In the genomic region with DNA sequence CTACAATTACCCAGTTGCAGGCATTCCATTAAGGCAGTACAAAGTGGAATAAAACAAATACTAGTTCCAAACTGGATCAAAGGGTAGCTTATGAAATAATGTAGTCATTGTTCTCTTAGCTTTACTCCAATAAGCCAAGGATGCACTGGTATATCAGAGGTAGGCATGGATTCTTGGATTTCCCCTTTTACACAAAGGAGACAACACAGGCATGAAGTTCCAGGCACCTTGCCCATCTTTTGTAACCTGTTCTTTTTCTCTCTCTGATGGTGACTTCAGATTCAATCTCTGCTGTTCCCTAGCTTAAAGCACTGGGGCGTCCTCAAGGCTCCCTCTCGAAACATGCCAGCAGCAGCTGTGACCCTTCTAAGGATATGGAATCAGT, we compare ENCODE assay signal across 19 mouse cellular contexts.
DNase-seq lines count a peak whose midpoint lies in the region; ATAC-seq and TF ChIP-seq lines count a peak whose summit lies in the region.
"Had no signal": no experiment of that assay in that cellular context is flagged by ENCODE, and none has a peak within 500 bp of the region (broad histone marks: within the 10 kb centered on the region; RNA-seq: fewer than 3 reads in every experiment).

No protein-coding gene starts in this region.

- H3K9me3 ChIP-seq in heart, embryonic 15.5 days (replicated peaks): no peaks in the 10 kb centered on the region
- H3K9me3 ChIP-seq: embryonic facial prominence, embryonic 10.5 days; forebrain, embryonic 15.5 days; hindbrain, embryonic 12.5 days had no signal

- H3K27me3 ChIP-seq in heart, embryonic 15.5 days: no peaks in the 10 kb centered on the region
- H3K27me3 ChIP-seq in small intestine, adult 2 months (ENCODE audit: control insufficient read depth, insufficient read depth, low read length): no peaks in the 10 kb centered on the region
- H3K27me3 ChIP-seq: forebrain, embryonic 15.5 days; hindbrain, embryonic 12.5 days had no signal

- intact Hi-C loops in heart, postnatal 25 days (cut with DNase I): no loop called here

- no peak overlapping the region for H3K4me2 ChIP-seq in heart, embryonic 15.5 days
- H3K4me2 ChIP-seq: forebrain, embryonic 15.5 days; hindbrain, embryonic 12.5 days had no signal

- H3K27ac ChIP-seq in heart, embryonic 15.5 days: peak overlapping the region; percentile 1; the same call in 1 of the 2 replicates
- H3K27ac ChIP-seq in embryonic fibroblast, embryonic 13.5 days (ENCODE audit: insufficient read depth, low read length): peak overlapping the region; percentile 28; the same call in 1 of the 2 replicates
- peak overlapping the region; percentile 31; the same call in 1 of the 2 replicates for H3K27ac ChIP-seq in small intestine, adult 2 months (ENCODE audit: insufficient read depth, low read depth, low read length)
- H3K27ac ChIP-seq: forebrain, embryonic 15.5 days; hindbrain, embryonic 12.5 days had no signal

- TF ChIP-seq CTCF in embryonic fibroblast, embryonic 13.5 days (IDR thresholded peaks at IDR 0.05; ENCODE audit: borderline replicate concordance, insufficient read depth, low read length): no peak
- TF ChIP-seq CTCF in small intestine, adult 2 months (IDR thresholded peaks at IDR 0.05; ENCODE audit: extremely low read depth, insufficient read length, insufficient replicate concordance, low read depth, low read length): no peak

- H3K36me3 ChIP-seq in heart, embryonic 15.5 days: no peaks in the 10 kb centered on the region
- no peaks in the 10 kb centered on the region for H3K36me3 ChIP-seq in small intestine, adult 2 months (ENCODE audit: control insufficient read depth, insufficient read depth, low read length)
- H3K36me3 ChIP-seq: embryonic facial prominence, embryonic 10.5 days; forebrain, embryonic 15.5 days; hindbrain, embryonic 12.5 days had no signal

- no peak for TF ChIP-seq POLR2A in embryonic fibroblast, embryonic 13.5 days (IDR thresholded peaks at IDR 0.05; ENCODE audit: low read depth, low read length)
- TF ChIP-seq POLR2A in small intestine, adult 2 months (IDR thresholded peaks at IDR 0.05; ENCODE audit: low read depth, low read length): no peak

- ATAC-seq in heart, embryonic 15.5 days (replicated peaks; ENCODE audit: insufficient number of reproducible peaks, insufficient read depth, low FRiP score, low read depth): no peak
- ATAC-seq: forebrain, embryonic 15.5 days; hindbrain, embryonic 16.5 days; inflammation-experienced regulatory T-cells, adult 6 months had no signal

- no peak for DNase-seq in heart, postnatal 25 days (ENCODE audit: low spot score)
- no peak for DNase-seq in layer of hippocampus, adult 9-10 months (ENCODE audit: low spot score)
- DNase-seq in spleen, postnatal 36 days (ENCODE audit: low spot score in 2 of 2): no peak
- DNase-seq: adrenal gland, adult 2 months; adrenal gland, postnatal 25 days; cerebellum, adult 2 months; cerebellum, postnatal 10 days; gastrocnemius, postnatal 36 days; heart, adult 18-20 months; heart, postnatal 4 days had no signal

- no peak overlapping the region for H3K9ac ChIP-seq in heart, embryonic 15.5 days
- H3K9ac ChIP-seq: forebrain, embryonic 15.5 days; hindbrain, embryonic 12.5 days had no signal

- peaks cover 13% of the 10 kb centered on the region; the same call in 1 of the 2 replicates for H3K4me1 ChIP-seq in heart, embryonic 15.5 days (replicated peaks)
- H3K4me1 ChIP-seq in embryonic fibroblast, embryonic 13.5 days (ENCODE audit: control insufficient read depth, insufficient read depth, low read length): peaks cover 9% of the 10 kb centered on the region
- peaks cover 15% of the 10 kb centered on the region; the same call in 1 of the 2 replicates for H3K4me1 ChIP-seq in small intestine, adult 2 months (ENCODE audit: control insufficient read depth, insufficient read depth, insufficient read length, low read length)
- H3K4me1 ChIP-seq: hindbrain, embryonic 12.5 days had no signal

- no peak overlapping the region for H3K4me3 ChIP-seq in heart, embryonic 15.5 days
- no peak overlapping the region for H3K4me3 ChIP-seq in embryonic fibroblast, embryonic 13.5 days (ENCODE audit: insufficient read depth, low read length)
- no peak overlapping the region for H3K4me3 ChIP-seq in small intestine, adult 2 months (ENCODE audit: low read depth, low read length)
- H3K4me3 ChIP-seq: embryonic facial prominence, embryonic 10.5 days; erythroblast, embryonic 14.5 days; forebrain, embryonic 15.5 days; hindbrain, embryonic 12.5 days had no signal

- 89% methylated on average over 2 of the region's 2 CpGs for WGBS in heart, embryonic 15.5 days
- WGBS in small intestine, adult 2 months: 43% methylated on average over 2 of the region's 2 CpGs
